Mouse (Mus musculus) megakaryocyte, embryonic 14.5 days (primary cell): ENCODE measurements around the gene Gm21987.

Source experiments
- FLI1 ChIP-seq: IDR thresholded peaks from 2 replicates; pipeline ENCODE4 v1.6.1; 2012; ENCODE audit warnings: low read length, inconsistent platforms, mixed read lengths
- GATA1 ChIP-seq: IDR thresholded peaks from 3 replicates; pipeline ENCODE4 v1.6.1; 2012; ENCODE audit warnings: mixed read lengths, low read length, inconsistent platforms, borderline replicate concordance

DNA sequence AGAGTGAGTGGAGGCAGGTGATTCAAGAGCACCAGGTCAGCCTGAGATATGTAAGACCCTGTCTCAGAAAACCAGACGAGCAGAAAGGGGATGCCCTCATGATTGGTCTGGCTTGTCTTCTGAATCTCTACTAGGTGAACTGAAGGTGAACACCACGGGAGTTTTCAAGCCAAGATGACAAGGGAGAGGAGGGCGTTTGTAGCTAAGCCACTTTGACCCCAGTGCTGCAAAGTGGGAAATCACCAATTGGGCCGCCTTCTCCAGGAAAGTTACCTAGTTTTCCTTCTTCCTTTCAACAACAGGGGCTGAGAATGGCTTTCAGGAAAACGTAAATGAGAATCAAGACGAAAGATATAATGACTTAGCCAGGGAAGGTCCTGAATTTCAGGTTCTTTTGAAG is 41.9 kb downstream of the Gm21987 start:
- no peak for TF ChIP-seq GATA1
- TF ChIP-seq FLI1, result no peak
